Mouse (Mus musculus) midbrain, embryonic 16.5 days (tissue): ENCODE results near the gene Dglucy. TPM values are rescaled to one million over a fixed set of nuclear protein-coding genes. Genes with fewer than 3 reads are reported as not detected.

Source experiments
- ATAC-seq: fragments of 200-750 bp; cut with Nextera tagmentation; 2 replicates; pipeline ENCODE4 v1.8.0; 2017; ENCODE audit warnings: moderate TSS enrichment
- H3K27ac ChIP-seq: fragments of 300-500 bp; sonication (generic); 2 replicates; pipeline ENCODE4 v1.5.1; 2014; ENCODE audit warnings: mild to moderate bottlenecking, low read length, mixed read lengths
- H3K27me3 ChIP-seq: fragments of 300-500 bp; sonication (generic); 2 replicates; pipeline ENCODE4 v1.6.1; 2014; ENCODE audit warnings: low read depth, low read length, mixed read lengths; ENCODE audit not compliant: control insufficient read depth, insufficient read depth
- H3K36me3 ChIP-seq: fragments of 300-500 bp; sonication (generic); 2 replicates; pipeline ENCODE4 v1.6.1; 2014; ENCODE audit warnings: mild to moderate bottlenecking, low read length, moderate library complexity, mixed read lengths; ENCODE audit not compliant: control insufficient read depth, insufficient read depth
- H3K4me1 ChIP-seq: fragments of 300-500 bp; sonication (generic); 2 replicates; pipeline ENCODE4 v1.6.1; 2014; ENCODE audit warnings: mild to moderate bottlenecking, low read length, mixed read lengths; ENCODE audit not compliant: control insufficient read depth, insufficient read depth
- H3K4me2 ChIP-seq: fragments of 300-500 bp; sonication (generic); 2 replicates; pipeline ENCODE4 v1.6.1; 2014; ENCODE audit warnings: mild to moderate bottlenecking, low read length, mixed read lengths
- H3K4me3 ChIP-seq: fragments of 300-500 bp; sonication (generic); 2 replicates; pipeline ENCODE4 v1.5.1; 2014; ENCODE audit warnings: low read depth, mild to moderate bottlenecking, low read length, moderate library complexity, mixed read lengths
- H3K9ac ChIP-seq: fragments of 300-500 bp; sonication (generic); 2 replicates; pipeline ENCODE4 v1.6.1; 2014; ENCODE audit warnings: low read depth, low read length, mixed read lengths
- H3K9me3 ChIP-seq: fragments of 300-500 bp; sonication (generic); replicated peaks from 2 replicates; pipeline ENCODE4 v1.6.1; 2014; ENCODE audit warnings: mild to moderate bottlenecking, low read length, mixed read lengths; ENCODE audit not compliant: control insufficient read depth, poor library complexity, severe bottlenecking
- WGBS: fragments of 180-500 bp; shearing (Covaris S2); extraction: QIAGEN DNeasy Blood & Tissue Kit; methylation state at CpG from one replicate; pipeline ENCODE4 v1.1.7; 2014; 5-methylcytosine and 5-hydroxymethylcytosine counted together
- polyA plus RNA-seq: library from polyadenylated mRNA; unstranded; fragments of >200 nt; fragmentation: Nextera tagmentation; extraction: Ambion mirVana; gene quantifications from 2 replicates; pipeline ENCODE4 v1.2.1, GENCODE M21; 2015

Dglucy gene
- polyA plus RNA-seq, 1 experiment from 2014 or later = 2.9 TPM

DNA sequence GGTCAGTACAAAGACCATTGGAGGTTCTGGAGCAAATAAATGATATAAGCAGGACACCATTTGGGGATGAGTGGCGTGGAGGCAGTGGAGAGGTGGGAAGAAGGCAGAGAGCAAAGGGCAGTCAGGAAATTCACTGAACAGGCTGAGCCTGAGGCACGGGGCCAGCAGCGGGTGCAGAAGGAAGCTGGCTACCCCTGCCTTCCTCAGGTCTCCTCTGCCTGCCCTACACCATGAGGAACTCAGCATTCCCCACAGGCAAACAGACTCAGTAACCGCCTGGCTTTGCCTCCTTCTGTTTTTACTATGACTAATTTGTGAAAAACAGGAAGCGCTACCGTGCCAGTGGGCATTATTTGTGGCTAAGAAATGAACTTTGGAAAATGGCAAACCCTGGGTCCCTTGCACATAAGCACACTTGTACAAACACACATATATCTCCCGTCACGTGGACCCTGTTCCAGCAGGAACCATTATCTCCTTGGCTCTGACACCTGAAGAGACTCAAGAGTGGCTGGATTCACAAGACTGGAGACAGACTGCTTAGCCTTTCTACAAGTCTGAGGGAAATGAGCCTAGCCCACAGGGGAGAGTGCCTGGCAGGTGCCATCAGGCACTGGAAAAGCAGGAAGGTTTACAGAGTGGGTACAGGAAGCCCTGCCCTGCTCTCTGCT is 2.8 kb upstream of the Dglucy start:
- ATAC-seq = no peak
- Histone ChIP-seq H3K36me3 (no peaks in the 10 kb centered on the region), H3K4me3 (no peak overlapping the region), H3K4me2 (no peak overlapping the region), H3K9ac (no peak overlapping the region), H3K9me3 (no peaks in the 10 kb centered on the region), H3K4me1 (peaks cover 7% of the 10 kb centered on the region; the same call in 1 of the 2 replicates), H3K27me3 (no peaks in the 10 kb centered on the region), H3K27ac (no peak overlapping the region)
- 91% methylated on average over 8 of the region's 8 CpGs for WGBS

DNA sequence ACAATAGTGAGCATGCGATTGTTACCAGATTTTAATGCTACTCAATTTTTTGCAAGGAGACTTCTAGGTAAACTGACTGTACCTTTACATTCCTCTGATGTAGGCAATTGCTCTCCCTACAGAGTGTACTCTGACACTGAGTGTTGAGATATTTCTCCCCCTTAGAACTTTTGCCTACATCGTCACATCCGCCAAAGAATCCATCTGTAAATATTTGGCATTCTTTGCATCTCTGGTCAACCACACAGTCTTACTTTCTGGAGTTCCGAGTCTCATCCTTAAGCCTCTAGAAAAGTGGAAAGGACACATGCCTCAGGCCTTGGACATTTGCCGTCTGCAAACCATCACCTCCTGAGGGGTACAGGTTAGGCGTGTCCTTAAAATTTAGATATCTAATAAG is 1.9 kb upstream of the Dglucy start:
- ATAC-seq = no peak
- WGBS = 94% methylated on average over 6 of the region's 6 CpGs
- no peak overlapping the region for H3K9ac ChIP-seq
- no peaks in the 10 kb centered on the region for H3K9me3 ChIP-seq
- H3K27ac ChIP-seq = no peak overlapping the region
- no peaks in the 10 kb centered on the region for H3K27me3 ChIP-seq
- peaks cover 7% of the 10 kb centered on the region; the same call in 1 of the 2 replicates for H3K4me1 ChIP-seq
- no peak overlapping the region for H3K4me2 ChIP-seq
- H3K4me3 ChIP-seq = no peak overlapping the region
- H3K36me3 ChIP-seq = no peaks in the 10 kb centered on the region

GRCm38 (mm10) chr12:100778276-100778933 is 452 bp upstream of the Dglucy start:
- H3K4me3 ChIP-seq = no peak overlapping the region
- peak overlapping the region; percentile 75 for H3K27ac ChIP-seq
- H3K4me2 ChIP-seq = peak overlapping the region; percentile 34; the same call in 1 of the 2 replicates
- peaks cover 7% of the 10 kb centered on the region; the same call in 1 of the 2 replicates for H3K4me1 ChIP-seq
- no peaks in the 10 kb centered on the region for H3K9me3 ChIP-seq
- H3K36me3 ChIP-seq = no peaks in the 10 kb centered on the region
- ATAC-seq = no peak
- no peaks in the 10 kb centered on the region for H3K27me3 ChIP-seq
- H3K9ac ChIP-seq = no peak overlapping the region
- WGBS = 82% methylated on average over 10 of the region's 10 CpGs

GRCm38 (mm10) chr12:100780416-100780815 is 1.6 kb downstream of the Dglucy start:
- no peaks in the 10 kb centered on the region for H3K27me3 ChIP-seq
- H3K36me3 ChIP-seq = no peaks in the 10 kb centered on the region
- no peak overlapping the region for H3K4me3 ChIP-seq
- H3K4me1 ChIP-seq = peaks cover 7% of the 10 kb centered on the region; the same call in 1 of the 2 replicates
- no peak overlapping the region for H3K9ac ChIP-seq
- no peak overlapping the region for H3K27ac ChIP-seq
- no peak overlapping the region for H3K4me2 ChIP-seq
- ATAC-seq = no peak
- 98% methylated on average over 10 of the region's 10 CpGs for WGBS
- H3K9me3 ChIP-seq = no peaks in the 10 kb centered on the region

GRCm38 (mm10) chr12:100781428-100782120 is 2.7 kb downstream of the Dglucy start:
- Histone ChIP-seq H3K27me3 (no peaks in the 10 kb centered on the region), H3K27ac (no peak overlapping the region), H3K36me3 (no peaks in the 10 kb centered on the region), H3K4me1 (peaks cover 7% of the 10 kb centered on the region; the same call in 1 of the 2 replicates), H3K4me2 (no peak overlapping the region), H3K4me3 (no peak overlapping the region), H3K9ac (no peak overlapping the region), H3K9me3 (no peaks in the 10 kb centered on the region)
- 93% methylated on average over 13 of the region's 13 CpGs for WGBS
- no peak for ATAC-seq

- WGBS = 88% methylated on average over 2 of the region's 2 CpGs
Observed at GRCm38 (mm10) chr12:100784152-100784551, 5.3 kb downstream of the Dglucy start.

GRCm38 (mm10) chr12:100785344-100785743 is 6.5 kb downstream of the Dglucy start:
- Histone ChIP-seq H3K9ac (no peak overlapping the region), H3K4me1 (no peaks in the 10 kb centered on the region), H3K4me2 (no peak overlapping the region), H3K9me3 (no peaks in the 10 kb centered on the region), H3K27ac (no peak overlapping the region), H3K36me3 (no peaks in the 10 kb centered on the region), H3K27me3 (no peaks in the 10 kb centered on the region), H3K4me3 (no peak overlapping the region)
- 83% methylated on average over 7 of the region's 7 CpGs for WGBS
- no peak for ATAC-seq

More at GRCm38 (mm10) chr12:100784152-100784551, 5.3 kb downstream of the Dglucy start:
- H3K9me3 ChIP-seq = no peaks in the 10 kb centered on the region
- no peak overlapping the region for H3K9ac ChIP-seq
- H3K27me3 ChIP-seq = no peaks in the 10 kb centered on the region
- ATAC-seq = no peak
- H3K4me2 ChIP-seq = no peak overlapping the region
- peaks cover 3% of the 10 kb centered on the region; the same call in 1 of the 2 replicates for H3K4me1 ChIP-seq
- H3K36me3 ChIP-seq = no peaks in the 10 kb centered on the region
- H3K27ac ChIP-seq = no peak overlapping the region
- H3K4me3 ChIP-seq = no peak overlapping the region

DNA sequence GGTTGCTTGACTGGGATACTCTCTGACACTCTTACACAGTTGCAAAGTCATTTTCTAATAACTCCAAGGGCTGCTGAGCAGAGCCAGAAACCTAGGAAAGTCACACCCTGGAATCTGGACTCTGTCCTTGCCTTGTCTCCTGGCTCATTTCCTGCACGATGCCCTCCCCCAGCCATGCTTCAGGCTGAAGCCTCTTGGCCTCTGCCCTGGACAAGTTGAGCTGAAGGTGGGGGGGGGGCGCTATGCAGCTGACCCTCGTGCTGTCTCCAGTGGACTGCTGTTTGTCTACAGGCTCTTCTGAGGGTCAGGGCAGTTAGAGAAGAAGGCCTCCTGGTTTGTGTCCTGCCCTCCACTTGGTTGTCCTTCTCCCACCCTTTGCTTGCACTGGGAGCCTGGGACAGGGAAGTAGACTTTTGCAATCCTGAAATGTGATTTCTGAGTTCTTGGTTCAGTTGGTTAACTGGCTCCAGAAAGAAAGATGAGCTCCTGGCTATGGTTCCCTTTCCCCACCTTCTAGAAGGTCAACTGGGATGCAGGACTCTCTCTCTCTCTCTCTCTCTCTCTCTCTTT is 11.2 kb downstream of the Dglucy start:
- no peak overlapping the region for H3K9ac ChIP-seq
- H3K4me2 ChIP-seq = no peak overlapping the region
- H3K9me3 ChIP-seq = no peaks in the 10 kb centered on the region
- no peak for ATAC-seq
- H3K27me3 ChIP-seq = no peaks in the 10 kb centered on the region
- H3K4me1 ChIP-seq = no peaks in the 10 kb centered on the region
- WGBS = 68% methylated on average over 3 of the region's 3 CpGs
- H3K4me3 ChIP-seq = no peak overlapping the region
- H3K36me3 ChIP-seq = no peaks in the 10 kb centered on the region
- no peak overlapping the region for H3K27ac ChIP-seq
